Mouse (Mus musculus): ENCODE data around the gene Nos1. TPM values are rescaled to one million over a fixed set of nuclear protein-coding genes. Genes with fewer than 3 reads are reported as not detected.

The Nos1 gene
- total RNA-seq, 2 experiments from 2014 or later: 65.0 to 69.8 TPM

- DNase-seq: no peak
These were observed 186.8 kb downstream of the Nos1 start for GRCm38 (mm10) chr5:117967659-117968069.

- DNase-seq: no peak
These were observed 189.0 kb downstream of the Nos1 start for GRCm38 (mm10) chr5:117969681-117970427.

- no peak for DNase-seq
These were observed 195.4 kb downstream of the Nos1 start for GRCm38 (mm10) chr5:117976263-117976656.

- DNase-seq: peak; percentile 96 to 97
These were observed 196.0 kb downstream of the Nos1 start, which contains the start of gene Fbxo21 for GRCm38 (mm10) chr5:117976657-117977500. Gene Fbxo21, plus strand, starts transcription at chr5:117976730.

GRCm38 (mm10) chr5:117977501-117978158 is 196.8 kb downstream of the Nos1 start:
- peak; percentile 37 to 44 for DNase-seq

- no peak for DNase-seq
These were observed 197.4 kb downstream of the Nos1 start for GRCm38 (mm10) chr5:117978159-117978697.

- DNase-seq: no peak
These were observed 198.2 kb downstream of the Nos1 start for GRCm38 (mm10) chr5:117979082-117979481.

GRCm38 (mm10) chr5:117980921-117981320 is 200.1 kb downstream of the Nos1 start:
- DNase-seq: no peak

- no peak for DNase-seq
These were observed 201.1 kb downstream of the Nos1 start for GRCm38 (mm10) chr5:117981943-117982342.

- DNase-seq: no peak
These were observed 205.5 kb downstream of the Nos1 start for GRCm38 (mm10) chr5:117986327-117986726.

GRCm38 (mm10) chr5:117987891-117988290 is 207.1 kb downstream of the Nos1 start:
- DNase-seq: no peak

- no peak for DNase-seq
These were observed 207.5 kb downstream of the Nos1 start for GRCm38 (mm10) chr5:117988367-117988766.

- DNase-seq: no peak
These were observed 208.9 kb downstream of the Nos1 start for GRCm38 (mm10) chr5:117989773-117990172.

GRCm38 (mm10) chr5:117990957-117991356 is 210.1 kb downstream of the Nos1 start:
- DNase-seq: no peak

- no peak for DNase-seq
These were observed 212.7 kb downstream of the Nos1 start for GRCm38 (mm10) chr5:117993550-117993949.

GRCm38 (mm10) chr5:117995372-117995901 is 214.6 kb downstream of the Nos1 start:
- no peak for DNase-seq

- DNase-seq: no peak
These were observed 215.1 kb downstream of the Nos1 start for GRCm38 (mm10) chr5:117995911-117996310.

- DNase-seq: no peak
These were observed 215.7 kb downstream of the Nos1 start for GRCm38 (mm10) chr5:117996581-117996980.

- DNase-seq: no peak
These were observed 216.7 kb downstream of the Nos1 start for GRCm38 (mm10) chr5:117997434-117997970.

GRCm38 (mm10) chr5:117999061-117999460 is 218.2 kb downstream of the Nos1 start:
- no peak for DNase-seq

- DNase-seq: peak; percentile 50 to 53
These were observed 218.8 kb downstream of the Nos1 start for GRCm38 (mm10) chr5:117999584-117999983.

GRCm38 (mm10) chr5:118002059-118002458 is 221.2 kb downstream of the Nos1 start:
- DNase-seq: peak; percentile 57 to 72

Data from layer of hippocampus, postnatal 36 days (tissue).